Mouse (Mus musculus): Measurements from ENCODE around the gene Gzmm. TPM values are rescaled to one million over a fixed set of nuclear protein-coding genes. Genes with fewer than 3 reads are reported as not detected.
"Not testable (repeated sequence)": the region's sequence is repeated elsewhere in the genome, so short reads cannot be mapped to it uniquely, and the experiment has no call there.

Gzmm gene
- polyA plus RNA-seq, 2 experiments from 2014 or later: 0.49 to 1.1 TPM

- ATAC-seq: peak; percentile 87
These were observed 7.1 kb upstream of the Gzmm start, which contains the start of gene Cdc34 for GRCm38 (mm10) chr10:79681591-79682245. TSS of gene Cdc34 (plus strand) at chr10:79682195.

GRCm38 (mm10) chr10:79682551-79682915, 6.3 kb upstream of the Gzmm start:
- no peak for ATAC-seq

GRCm38 (mm10) chr10:79682916-79683582, 5.8 kb upstream of the Gzmm start:
- no peak for ATAC-seq

DNA sequence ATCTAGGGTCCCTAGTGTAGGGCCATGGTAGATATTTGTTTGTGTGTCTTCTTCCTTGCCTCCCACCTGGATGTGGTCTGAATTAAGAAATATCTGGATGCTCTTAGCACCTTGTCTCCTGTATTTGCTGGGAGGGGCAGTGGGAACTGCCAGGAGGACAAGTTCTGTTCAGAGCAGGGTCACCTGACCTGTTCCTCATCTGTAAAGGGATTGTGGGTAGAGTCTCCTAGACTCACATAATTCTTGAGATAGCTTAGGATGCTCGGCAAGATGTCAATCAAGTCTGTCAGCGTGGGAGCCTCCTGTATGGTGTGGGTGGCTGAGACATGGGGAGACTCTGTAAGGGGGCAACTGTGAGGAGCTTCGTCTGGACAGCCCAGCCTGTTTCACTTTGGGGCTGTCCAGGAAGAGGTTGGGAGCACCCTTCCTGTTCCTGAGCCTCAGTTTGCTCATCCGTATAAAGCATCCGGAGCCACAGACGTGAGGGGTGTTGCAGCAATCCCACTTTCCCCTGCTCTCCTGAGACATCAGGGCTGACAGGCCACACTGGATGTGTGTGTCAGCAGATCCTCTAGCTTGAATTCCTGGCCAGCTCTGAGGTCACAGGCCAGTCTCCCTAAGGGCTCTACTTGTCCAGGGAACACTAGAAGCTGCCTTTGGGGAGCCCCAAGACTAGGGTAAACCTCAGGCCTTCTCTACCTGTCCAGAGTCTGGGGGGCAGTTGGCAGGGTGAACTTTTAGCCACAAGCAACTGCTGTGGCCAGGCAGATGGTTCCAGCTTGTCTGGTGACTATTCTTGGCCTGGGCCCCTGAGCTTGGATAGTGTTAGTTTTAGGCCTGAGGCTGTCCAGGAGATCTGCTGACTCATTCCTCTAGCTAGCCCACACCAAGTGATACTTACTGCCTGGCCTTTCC, 4.8 kb upstream of the Gzmm start:
- ATAC-seq: no peak

DNA sequence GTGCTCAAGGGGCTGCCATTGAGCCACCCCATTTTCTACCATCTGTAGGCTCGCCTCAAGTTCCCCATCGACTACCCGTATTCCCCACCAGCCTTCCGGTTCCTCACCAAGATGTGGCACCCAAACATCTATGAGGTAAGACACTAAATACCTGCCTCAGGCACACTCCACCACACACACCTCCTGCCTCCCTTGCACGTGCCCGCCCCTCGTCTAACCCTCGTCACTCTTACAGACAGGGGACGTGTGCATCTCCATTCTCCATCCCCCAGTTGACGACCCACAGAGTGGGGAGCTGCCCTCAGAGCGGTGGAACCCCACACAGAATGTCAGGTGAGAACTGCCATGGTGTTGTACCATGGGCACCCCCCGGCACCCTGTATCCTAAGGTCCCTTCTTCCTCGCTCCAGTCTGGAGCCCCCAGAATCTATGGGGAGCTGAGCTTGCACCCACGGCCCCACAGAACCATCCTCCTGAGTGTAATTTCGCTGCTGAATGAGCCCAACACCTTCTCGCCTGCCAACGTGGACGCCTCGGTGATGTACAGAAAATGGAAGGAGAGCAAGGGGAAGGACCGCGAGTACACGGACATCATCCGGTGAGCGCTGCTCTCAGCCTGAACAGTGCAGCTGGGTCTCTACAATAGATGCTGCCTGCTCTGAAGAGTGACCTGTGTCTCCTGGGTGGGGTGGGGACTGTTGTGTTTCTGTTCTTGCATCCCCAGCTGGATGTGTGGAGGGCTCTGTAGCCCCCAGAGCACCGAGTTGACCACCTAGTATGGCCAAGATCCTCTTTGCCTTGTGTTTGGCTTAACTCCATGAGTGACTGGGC, 3.8 kb upstream of the Gzmm start:
- ATAC-seq: no peak

DNA sequence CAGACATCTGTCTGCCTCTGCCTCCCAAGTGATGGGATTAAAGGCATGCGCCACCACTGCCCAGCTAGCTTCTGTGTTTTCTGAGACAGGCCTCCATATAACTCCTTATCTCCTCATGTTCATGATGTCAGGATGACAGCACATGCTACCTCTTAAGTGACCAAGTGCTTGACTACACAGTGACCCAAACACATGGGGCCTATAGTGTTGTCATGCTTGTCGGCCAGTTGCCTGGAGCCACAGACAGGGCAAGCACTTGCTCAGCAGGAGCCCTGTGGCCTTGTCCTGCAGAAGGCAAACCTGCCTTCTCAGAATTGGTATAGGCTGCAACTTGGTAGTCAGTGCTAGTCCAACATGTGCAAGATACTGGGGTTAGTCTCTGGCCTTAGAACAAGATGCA, 2.6 kb upstream of the Gzmm start:
- ATAC-seq: no peak

- ATAC-seq: no peak
These were observed 2.1 kb upstream of the Gzmm start for GRCm38 (mm10) chr10:79686691-79687090.

DNA sequence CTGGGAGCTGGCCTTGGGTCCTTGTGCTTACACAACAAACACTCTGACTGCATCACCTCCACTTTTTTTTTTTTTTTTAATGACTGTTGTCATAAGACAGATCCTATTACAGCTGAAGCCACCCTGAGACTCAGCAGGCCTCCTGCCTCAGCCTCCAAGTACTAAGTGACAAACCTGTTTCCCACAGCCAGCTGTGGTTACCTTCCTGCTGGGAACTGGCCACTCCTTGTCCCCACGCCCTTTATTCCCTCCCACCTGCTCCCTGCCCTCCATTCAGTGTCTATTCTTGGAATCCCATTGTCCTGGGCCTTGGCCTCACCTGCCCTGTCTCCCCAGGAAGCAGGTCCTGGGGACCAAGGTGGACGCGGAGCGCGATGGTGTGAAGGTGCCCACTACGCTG, 1.3 kb upstream of the Gzmm start:
- no peak for ATAC-seq

DNA sequence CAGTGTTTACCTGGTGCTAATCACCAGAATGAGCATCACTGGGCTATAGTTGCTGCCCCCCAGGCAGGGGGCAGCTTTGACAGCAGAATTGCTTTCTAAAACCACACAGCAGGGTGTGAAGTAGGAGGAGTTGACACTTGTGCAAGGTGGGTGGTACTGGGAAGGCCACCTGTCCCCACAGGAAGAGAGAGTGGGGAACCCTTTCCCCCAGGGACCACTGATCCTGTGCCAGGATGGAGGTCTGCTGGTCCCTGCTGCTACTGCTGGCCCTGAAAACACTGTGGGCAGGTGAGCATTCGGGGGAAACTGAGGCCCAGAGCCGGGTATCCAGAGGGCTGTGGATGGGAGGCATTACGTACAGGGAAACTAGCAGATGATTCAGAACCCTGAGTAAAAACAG, 358 bp downstream of the Gzmm start:
- no peak for ATAC-seq

- no peak for ATAC-seq
These were observed 3.2 kb downstream of the Gzmm start for GRCm38 (mm10) chr10:79691986-79692548.

GRCm38 (mm10) chr10:79693580-79694378, 5.0 kb downstream of the Gzmm start:
- no peak for ATAC-seq

DNA sequence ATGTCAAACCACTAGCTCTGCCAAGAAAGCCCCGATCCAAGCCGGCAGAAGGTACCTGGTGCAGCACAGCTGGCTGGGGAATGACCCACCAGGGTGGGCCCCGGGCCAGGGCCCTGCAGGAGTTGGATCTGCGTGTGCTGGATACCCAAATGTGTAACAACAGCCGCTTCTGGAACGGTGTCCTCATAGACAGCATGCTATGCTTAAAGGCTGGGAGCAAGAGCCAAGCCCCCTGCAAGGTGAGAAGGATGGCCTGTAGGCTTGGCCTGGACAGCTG, 5.5 kb downstream of the Gzmm start:
- ATAC-seq: no peak

DNA sequence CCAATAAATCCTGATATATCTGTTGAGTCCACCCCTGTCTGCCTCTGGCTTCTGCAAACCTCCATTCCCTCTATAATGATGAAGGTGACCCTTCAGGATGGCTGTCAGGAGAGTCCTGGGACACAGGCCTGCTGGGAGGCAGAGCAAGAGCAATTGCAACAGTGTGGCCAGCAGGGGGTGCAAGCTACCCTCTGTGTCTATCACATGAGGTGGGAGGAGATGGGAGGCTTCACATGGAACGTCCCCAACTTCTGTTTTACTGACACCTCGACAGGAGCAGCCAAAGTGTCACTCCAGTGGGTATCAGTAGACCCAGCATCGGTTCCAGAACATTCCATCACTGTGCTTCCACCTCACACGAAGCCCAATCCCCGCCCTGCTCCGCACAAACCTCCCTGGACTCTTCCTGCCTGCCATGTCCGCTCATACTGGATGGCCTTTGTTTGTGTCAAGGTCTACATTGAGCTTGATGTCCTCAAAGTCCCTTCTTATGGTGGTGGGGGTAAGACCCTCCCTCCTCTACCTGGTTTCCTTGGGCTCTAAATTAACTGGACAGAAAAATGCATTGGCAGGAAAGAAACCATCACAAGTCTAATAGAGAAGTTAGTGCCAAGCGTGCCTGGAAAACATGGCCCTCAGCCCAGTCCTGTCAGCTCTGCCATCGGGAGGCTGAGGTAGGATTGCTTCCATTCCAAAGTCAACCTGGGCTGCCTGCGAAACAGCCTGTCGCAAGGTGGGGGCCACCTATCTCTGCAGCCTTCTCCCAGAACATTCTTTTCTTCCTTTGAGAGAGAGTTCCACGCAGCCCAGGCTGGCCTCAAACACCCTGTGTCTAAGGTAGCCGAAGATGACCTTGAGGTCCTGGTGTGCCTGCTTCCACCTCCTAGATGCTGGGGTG, 6.7 kb downstream of the Gzmm start:
- ATAC-seq: peak; percentile 74

- ATAC-seq: no peak
These were observed 7.4 kb downstream of the Gzmm start for GRCm38 (mm10) chr10:79696129-79696651.

- ATAC-seq: no peak
These were observed 9.1 kb downstream of the Gzmm start for GRCm38 (mm10) chr10:79697916-79698315.

GRCm38 (mm10) chr10:79698459-79698858, 9.6 kb downstream of the Gzmm start:
- no peak for ATAC-seq

DNA sequence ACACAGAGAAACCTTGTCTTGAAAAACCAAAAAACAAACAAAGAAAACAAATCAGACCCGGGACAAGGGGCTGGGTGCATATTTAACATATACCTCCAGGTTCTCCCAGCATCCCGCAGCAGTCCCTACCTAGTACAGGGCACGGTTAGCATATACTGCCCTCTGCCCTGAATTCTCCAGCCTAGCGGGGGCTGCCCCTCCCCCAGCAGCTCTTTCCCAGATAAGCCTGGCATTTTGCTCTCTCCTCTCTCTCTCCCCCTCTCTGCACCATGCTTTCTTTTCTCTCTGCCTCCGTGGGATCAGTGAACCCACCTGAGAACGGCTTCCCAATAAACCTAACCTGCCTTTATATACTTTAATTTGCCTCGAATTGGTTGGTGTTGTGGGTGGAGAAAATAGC, 11.9 kb downstream of the Gzmm start:
- ATAC-seq: no peak

DNA sequence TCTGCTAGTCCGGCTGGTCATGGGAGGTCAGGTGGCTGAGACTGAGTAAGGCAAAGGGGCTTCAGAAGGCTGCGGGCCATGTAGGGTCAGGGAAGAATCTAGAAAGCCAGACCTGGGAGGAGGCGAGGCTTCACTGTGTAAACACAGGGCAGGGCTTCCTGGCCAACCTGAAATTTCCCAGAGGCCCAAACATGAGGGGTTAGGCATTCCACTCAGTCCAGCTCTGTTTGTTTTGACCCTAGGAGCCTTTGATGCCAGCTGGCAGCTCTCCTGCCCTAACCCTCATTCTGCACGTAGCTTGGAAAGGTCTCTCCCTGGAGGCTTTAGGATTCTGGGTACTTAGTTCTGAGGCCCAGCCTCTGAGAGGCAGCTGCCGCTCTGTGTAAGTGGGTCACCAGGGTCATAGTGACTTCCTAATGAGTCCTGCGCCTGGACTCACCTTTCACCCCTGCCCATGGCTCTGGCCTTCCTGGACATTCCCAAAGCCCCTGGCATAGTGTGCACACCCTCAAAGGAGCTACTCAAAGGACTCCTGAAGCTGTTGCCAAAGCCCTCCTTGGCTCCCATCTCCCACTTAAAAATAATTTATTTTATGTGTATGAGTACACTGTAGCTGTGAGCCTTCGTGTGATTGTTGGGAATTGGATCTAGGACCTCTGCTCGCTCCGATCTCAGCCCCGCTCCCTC, 12.8 kb downstream of the Gzmm start:
- no peak for ATAC-seq

- ATAC-seq: not testable (repeated sequence)
These were observed 14.2 kb downstream of the Gzmm start for GRCm38 (mm10) chr10:79702970-79703369.

GRCm38 (mm10) chr10:79703541-79703940, 14.7 kb downstream of the Gzmm start:
- no peak for ATAC-seq

All from CD4-positive, CD25-positive, alpha-beta regulatory T cell, adult 4 months (primary cell).